Mouse (Mus musculus) liver, postnatal 0 days (tissue): ENCODE data around the gene Cdk6. TPM values are rescaled to one million over a fixed set of nuclear protein-coding genes. Genes with fewer than 3 reads are reported as not detected.

Experiments
- ATAC-seq: fragments of 200-750 bp; cut with Nextera tagmentation; 2 replicates; pipeline ENCODE4 v1.8.0; 2017; ENCODE audit warnings: mild to moderate bottlenecking, moderate library complexity
- DNase-seq: peaks from one replicate; pipeline ENCODE4 v3.0.0-alpha.2; 2016
- H3K27ac ChIP-seq: fragments of 300-500 bp; sonication (generic); 2 replicates; pipeline ENCODE4 v1.5.1; 2014; ENCODE audit warnings: antibody characterized with exemption, moderate library complexity, mild to moderate bottlenecking, low read depth
- H3K27me3 ChIP-seq: fragments of 300-500 bp; sonication (generic); 2 replicates; pipeline ENCODE4 v1.6.1; 2014; ENCODE audit warnings: low read length, control low read depth, mixed read lengths; ENCODE audit not compliant: insufficient read depth
- H3K36me3 ChIP-seq: fragments of 300-500 bp; sonication (generic); replicated peaks from 2 replicates; pipeline ENCODE4 v1.6.1; 2014; ENCODE audit warnings: mild to moderate bottlenecking, control low read depth, low read length, moderate library complexity, mixed read lengths; ENCODE audit not compliant: insufficient read depth
- H3K4me1 ChIP-seq: fragments of 300-500 bp; sonication (generic); 2 replicates; pipeline ENCODE4 v1.6.1; 2014; ENCODE audit warnings: antibody characterized with exemption, mild to moderate bottlenecking, control low read depth; ENCODE audit not compliant: insufficient read depth
- H3K4me2 ChIP-seq: fragments of 300-500 bp; sonication (generic); 2 replicates; pipeline ENCODE4 v1.6.1; 2014; ENCODE audit warnings: low read depth, mild to moderate bottlenecking, low read length, moderate library complexity, mixed read lengths
- H3K4me3 ChIP-seq: fragments of 300-500 bp; sonication (generic); 2 replicates; pipeline ENCODE4 v1.5.1; 2014; ENCODE audit warnings: low read depth, low read length
- H3K9ac ChIP-seq: fragments of 300-500 bp; sonication (generic); replicated peaks from 2 replicates; pipeline ENCODE4 v1.6.1; 2014; ENCODE audit warnings: mild to moderate bottlenecking, moderate library complexity
- H3K9me3 ChIP-seq: fragments of 300-500 bp; sonication (generic); 2 replicates; pipeline ENCODE4 v1.6.1; 2016; ENCODE audit warnings: mild to moderate bottlenecking, control low read depth, low read length, mixed read lengths
- CTCF ChIP-seq: sonication (generic); IDR thresholded peaks from 2 replicates; pipeline ENCODE4 v1.5.1; 2016; ENCODE audit warnings: antibody characterized with exemption, low read depth
- EP300 ChIP-seq: IDR thresholded peaks from 2 replicates; pipeline ENCODE4 v1.6.1; 2016; ENCODE audit warnings: antibody characterized with exemption, low read depth, mild to moderate bottlenecking
- WGBS: fragments of 180-500 bp; shearing (Covaris S2); extraction: QIAGEN DNeasy Blood & Tissue Kit; methylation state at CpG from one replicate; pipeline ENCODE4 v1.1.7; 2014; ENCODE audit not compliant: insufficient replicate concordance; 5-methylcytosine and 5-hydroxymethylcytosine counted together
- polyA plus RNA-seq: library from polyadenylated mRNA; unstranded; fragments of >200 nt; fragmentation: Nextera tagmentation; extraction: Ambion mirVana; gene quantifications from 2 replicates; pipeline ENCODE4 v1.2.1, GENCODE M21; 2015

Gene Cdk6
- polyA plus RNA-seq, 1 experiment from 2014 or later, result 17.3 TPM

DNA sequence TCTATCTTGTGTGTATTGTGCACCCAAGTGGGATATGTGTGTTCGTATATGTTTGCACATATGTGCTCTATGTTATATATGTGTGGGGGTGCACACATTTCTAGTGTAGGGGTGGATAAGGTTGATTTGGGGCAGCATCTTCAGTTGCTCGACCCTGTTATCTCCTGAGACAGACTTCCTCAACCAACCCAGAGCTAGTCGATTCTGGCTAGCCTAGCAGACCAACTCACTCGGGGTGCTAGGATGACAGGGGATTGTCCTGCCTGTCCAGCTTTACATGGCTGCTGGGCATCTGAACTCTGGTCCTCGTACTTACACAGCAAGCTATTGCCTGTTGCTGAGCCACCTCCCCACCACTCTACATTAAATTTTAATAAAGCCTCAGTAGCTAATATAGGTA, 13.0 kb downstream of the Cdk6 start:
- TF ChIP-seq CTCF, result no peak
- peak; percentile 78 for TF ChIP-seq EP300

GRCm38 (mm10) chr5:3355032-3355536, 13.8 kb downstream of the Cdk6 start:
- Histone ChIP-seq H3K9me3 (no peaks in the 10 kb centered on the region), H3K27me3 (no peaks in the 10 kb centered on the region), H3K4me3 (no peak overlapping the region), H3K4me1 (peaks cover 25% of the 10 kb centered on the region), H3K27ac (no peak overlapping the region), H3K36me3 (no peaks in the 10 kb centered on the region), H3K9ac (no peak overlapping the region), H3K4me2 (peak overlapping the region; percentile 2; the same call in 1 of the 2 replicates)
- no peak for TF ChIP-seq EP300
- TF ChIP-seq CTCF, result no peak
- DNase-seq, result no peak
- 81% methylated on average over 12 of the region's 12 CpGs for WGBS
- no peak for ATAC-seq

More for the DNA sequence above, 13.0 kb downstream of the Cdk6 start:
- H3K36me3 ChIP-seq, result no peaks in the 10 kb centered on the region
- H3K27me3 ChIP-seq, result no peaks in the 10 kb centered on the region
- no peak overlapping the region for H3K4me3 ChIP-seq
- H3K9me3 ChIP-seq, result no peaks in the 10 kb centered on the region
- H3K4me1 ChIP-seq, result peaks cover 21% of the 10 kb centered on the region
- ATAC-seq (peak; percentile 64), DNase-seq (no peak)
- peak overlapping the region; percentile 2 for H3K4me2 ChIP-seq
- 32% methylated on average over 5 of the region's 5 CpGs for WGBS
- H3K9ac ChIP-seq, result no peak overlapping the region
- H3K27ac ChIP-seq, result no peak overlapping the region

- no peak overlapping the region for H3K4me3 ChIP-seq
- peak overlapping the region; percentile 28; the same call in 1 of the 2 replicates for H3K4me2 ChIP-seq
- no peaks in the 10 kb centered on the region for H3K27me3 ChIP-seq
- no peaks in the 10 kb centered on the region for H3K9me3 ChIP-seq
- WGBS, result 72% methylated on average over 11 of the region's 11 CpGs
- no peak overlapping the region for H3K9ac ChIP-seq
- TF ChIP-seq EP300, result no peak
- TF ChIP-seq CTCF, result no peak
- H3K4me1 ChIP-seq, result peaks cover 25% of the 10 kb centered on the region
- ATAC-seq, result no peak
- H3K36me3 ChIP-seq, result no peaks in the 10 kb centered on the region
- DNase-seq, result no peak
- peak overlapping the region; percentile 30; the same call in 1 of the 2 replicates for H3K27ac ChIP-seq
Observed at GRCm38 (mm10) chr5:3355560-3356260, 14.4 kb downstream of the Cdk6 start.

- peak overlapping the region; percentile 30; the same call in 1 of the 2 replicates for H3K27ac ChIP-seq
- H3K27me3 ChIP-seq, result no peaks in the 10 kb centered on the region
- no peaks in the 10 kb centered on the region for H3K36me3 ChIP-seq
- TF ChIP-seq CTCF (no peak), EP300 (no peak)
- peak overlapping the region; percentile 28; the same call in 1 of the 2 replicates for H3K4me2 ChIP-seq
- no peaks in the 10 kb centered on the region for H3K9me3 ChIP-seq
- DNase-seq (no peak), ATAC-seq (no peak)
- peaks cover 28% of the 10 kb centered on the region for H3K4me1 ChIP-seq
- WGBS, result 59% methylated on average over 10 of the region's 10 CpGs
- H3K9ac ChIP-seq, result no peak overlapping the region
- H3K4me3 ChIP-seq, result no peak overlapping the region
Observed at GRCm38 (mm10) chr5:3356261-3356778, 15.0 kb downstream of the Cdk6 start.

DNA sequence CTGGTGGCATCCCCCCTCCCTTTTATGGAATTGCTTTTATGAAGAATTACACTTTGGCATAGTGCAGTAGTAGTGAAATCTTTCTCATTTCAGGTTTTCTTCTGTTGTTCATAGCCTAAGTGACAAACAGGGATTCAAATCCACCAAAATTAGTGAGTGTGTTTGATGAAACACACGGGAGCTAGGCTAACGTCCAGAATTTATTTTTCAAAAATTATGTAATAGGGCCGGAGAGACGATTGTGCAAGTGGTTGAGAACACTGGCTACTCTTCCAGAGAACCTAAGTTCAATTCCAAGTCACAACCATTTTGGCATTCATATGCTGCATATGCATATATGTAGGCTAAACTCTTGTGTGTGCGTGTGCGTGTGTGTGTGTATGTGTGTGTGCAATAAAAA, 16.2 kb downstream of the Cdk6 start:
- Histone ChIP-seq H3K27ac (no peak overlapping the region), H3K4me3 (no peak overlapping the region), H3K27me3 (no peaks in the 10 kb centered on the region), H3K4me2 (no peak overlapping the region), H3K4me1 (peaks cover 31% of the 10 kb centered on the region), H3K36me3 (no peaks in the 10 kb centered on the region), H3K9ac (no peak overlapping the region), H3K9me3 (no peaks in the 10 kb centered on the region)
- no peak for TF ChIP-seq CTCF
- TF ChIP-seq EP300, result no peak
- ATAC-seq, result no peak
- WGBS, result 63% methylated on average over 6 of the region's 6 CpGs
- DNase-seq, result no peak

DNA sequence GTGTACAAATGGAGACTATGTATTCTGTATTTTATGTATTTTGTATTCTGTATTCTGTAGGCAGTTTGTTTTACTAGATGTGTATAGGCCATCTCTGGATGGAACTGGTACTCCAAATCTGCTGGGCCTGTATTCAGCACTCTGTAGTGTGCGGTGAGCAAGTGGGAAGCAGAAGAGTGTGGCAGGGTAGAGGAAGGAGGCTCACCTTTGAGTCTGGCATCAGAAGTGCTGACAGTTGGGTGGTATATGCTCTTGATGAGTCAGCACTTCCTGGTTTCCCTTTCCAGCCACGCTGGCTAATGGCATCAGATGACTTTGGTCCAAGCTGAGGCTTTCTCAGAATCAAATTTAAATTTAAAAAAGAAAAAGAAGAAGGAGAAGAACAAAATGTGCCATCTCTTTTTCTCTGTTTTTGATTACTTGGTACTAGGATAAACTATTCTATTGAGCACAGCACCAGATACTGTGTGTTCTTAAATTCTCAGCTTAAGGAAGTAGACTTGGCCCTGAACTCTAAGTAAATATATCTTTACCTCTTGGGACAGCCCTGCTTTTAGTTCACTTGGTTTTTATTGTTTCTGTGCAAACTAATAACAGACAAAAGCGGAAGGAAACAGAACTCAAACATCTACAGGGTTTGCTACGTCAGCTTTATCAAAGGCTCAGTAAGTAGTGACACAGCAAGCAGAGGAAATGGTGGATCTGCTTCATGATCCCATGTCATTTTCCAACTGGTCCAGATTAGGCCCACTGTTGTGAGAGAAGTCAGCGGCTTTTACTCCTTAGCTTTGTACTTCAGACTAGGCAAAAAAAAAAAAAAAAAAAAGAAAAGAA, 17.6 kb downstream of the Cdk6 start:
- peaks cover 39% of the 10 kb centered on the region for H3K4me1 ChIP-seq
- H3K27ac ChIP-seq, result peak overlapping the region; percentile 36

More for the DNA sequence above, 17.6 kb downstream of the Cdk6 start:
- H3K4me2 ChIP-seq, result peak overlapping the region; percentile 24
- no peaks in the 10 kb centered on the region for H3K36me3 ChIP-seq
- H3K27me3 ChIP-seq, result no peaks in the 10 kb centered on the region
- no peak overlapping the region for H3K4me3 ChIP-seq
- H3K9ac ChIP-seq, result no peak overlapping the region
- H3K9me3 ChIP-seq, result no peaks in the 10 kb centered on the region
- no peak for DNase-seq
- 52% methylated on average over 5 of the region's 5 CpGs for WGBS
- peak; percentile 60 for ATAC-seq
- TF ChIP-seq EP300 (no peak), CTCF (no peak)
